Mouse (Mus musculus) liver, postnatal 0 days (tissue): ENCODE results near the gene Smarcd1. TPM values are rescaled to one million over a fixed set of nuclear protein-coding genes. Genes with fewer than 3 reads are reported as not detected.
A peak's percentile ranks its signal among the peaks of the same experiment; 100 is the strongest.
"Not testable (repeated sequence)": the region's sequence is repeated elsewhere in the genome, so short reads cannot be mapped to it uniquely, and the experiment has no call there.

Experiments used
- ATAC-seq: fragments of 200-750 bp; cut with Nextera tagmentation; 2 replicates; pipeline ENCODE4 v1.8.0; 2017; ENCODE audit warnings: mild to moderate bottlenecking, moderate library complexity
- DNase-seq: peaks from one replicate; pipeline ENCODE4 v3.0.0-alpha.2; 2016
- H3K27ac ChIP-seq: fragments of 300-500 bp; sonication (generic); 2 replicates; pipeline ENCODE4 v1.5.1; 2014; ENCODE audit warnings: antibody characterized with exemption, moderate library complexity, mild to moderate bottlenecking, low read depth
- H3K27me3 ChIP-seq: fragments of 300-500 bp; sonication (generic); 2 replicates; pipeline ENCODE4 v1.6.1; 2014; ENCODE audit warnings: low read length, control low read depth, mixed read lengths; ENCODE audit not compliant: insufficient read depth
- H3K36me3 ChIP-seq: fragments of 300-500 bp; sonication (generic); replicated peaks from 2 replicates; pipeline ENCODE4 v1.6.1; 2014; ENCODE audit warnings: mild to moderate bottlenecking, control low read depth, low read length, moderate library complexity, mixed read lengths; ENCODE audit not compliant: insufficient read depth
- H3K4me1 ChIP-seq: fragments of 300-500 bp; sonication (generic); 2 replicates; pipeline ENCODE4 v1.6.1; 2014; ENCODE audit warnings: antibody characterized with exemption, mild to moderate bottlenecking, control low read depth; ENCODE audit not compliant: insufficient read depth
- H3K4me2 ChIP-seq: fragments of 300-500 bp; sonication (generic); 2 replicates; pipeline ENCODE4 v1.6.1; 2014; ENCODE audit warnings: low read depth, mild to moderate bottlenecking, low read length, moderate library complexity, mixed read lengths
- H3K4me3 ChIP-seq: fragments of 300-500 bp; sonication (generic); 2 replicates; pipeline ENCODE4 v1.5.1; 2014; ENCODE audit warnings: low read depth, low read length
- H3K9ac ChIP-seq: fragments of 300-500 bp; sonication (generic); replicated peaks from 2 replicates; pipeline ENCODE4 v1.6.1; 2014; ENCODE audit warnings: mild to moderate bottlenecking, moderate library complexity
- H3K9me3 ChIP-seq: fragments of 300-500 bp; sonication (generic); 2 replicates; pipeline ENCODE4 v1.6.1; 2016; ENCODE audit warnings: mild to moderate bottlenecking, control low read depth, low read length, mixed read lengths
- CTCF ChIP-seq: sonication (generic); IDR thresholded peaks from 2 replicates; pipeline ENCODE4 v1.5.1; 2016; ENCODE audit warnings: antibody characterized with exemption, low read depth
- EP300 ChIP-seq: IDR thresholded peaks from 2 replicates; pipeline ENCODE4 v1.6.1; 2016; ENCODE audit warnings: antibody characterized with exemption, low read depth, mild to moderate bottlenecking
- WGBS: fragments of 180-500 bp; shearing (Covaris S2); extraction: QIAGEN DNeasy Blood & Tissue Kit; methylation state at CpG from one replicate; pipeline ENCODE4 v1.1.7; 2014; ENCODE audit not compliant: insufficient replicate concordance; 5-methylcytosine and 5-hydroxymethylcytosine counted together
- polyA plus RNA-seq: library from polyadenylated mRNA; unstranded; fragments of >200 nt; fragmentation: Nextera tagmentation; extraction: Ambion mirVana; gene quantifications from 2 replicates; pipeline ENCODE4 v1.2.1, GENCODE M21; 2015

Smarcd1 gene
- polyA plus RNA-seq, 1 experiment from 2014 or later = 5.3 TPM

DNA sequence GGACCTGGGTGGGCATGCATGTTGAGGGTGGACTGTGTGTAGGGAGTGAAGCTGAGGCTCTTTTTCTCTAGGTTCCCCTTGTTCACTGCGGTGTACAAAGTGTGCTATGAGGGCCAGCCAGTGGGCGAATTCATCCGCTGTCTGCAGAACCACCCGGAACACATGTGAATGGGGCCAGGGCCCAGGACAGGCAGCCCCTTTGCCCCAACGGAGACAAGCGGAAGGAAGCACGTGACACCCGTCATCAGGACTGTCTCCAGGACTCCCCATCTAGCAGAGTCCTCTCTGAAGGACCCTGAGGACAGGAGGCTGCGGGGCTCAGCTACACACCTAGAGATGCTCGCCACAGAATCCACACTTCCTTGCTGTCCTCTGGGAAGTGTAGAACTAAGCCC is 21.2 kb downstream of the Smarcd1 start:
- ATAC-seq (no peak), DNase-seq (peak; percentile 31)
- H3K27ac ChIP-seq = peak overlapping the region; percentile 91
- peak overlapping the region; percentile 90 for H3K4me2 ChIP-seq
- H3K27me3 ChIP-seq = no peaks in the 10 kb centered on the region
- H3K36me3 ChIP-seq = peaks cover 10% of the 10 kb centered on the region
- no peak overlapping the region; the same call in 1 of the 2 replicates for H3K9ac ChIP-seq
- TF ChIP-seq EP300 = no peak
- TF ChIP-seq CTCF = no peak
- peaks cover 21% of the 10 kb centered on the region for H3K4me1 ChIP-seq
- WGBS = 42% methylated on average over 10 of the region's 10 CpGs
- H3K4me3 ChIP-seq = no peak overlapping the region
- H3K9me3 ChIP-seq = no peaks in the 10 kb centered on the region

DNA sequence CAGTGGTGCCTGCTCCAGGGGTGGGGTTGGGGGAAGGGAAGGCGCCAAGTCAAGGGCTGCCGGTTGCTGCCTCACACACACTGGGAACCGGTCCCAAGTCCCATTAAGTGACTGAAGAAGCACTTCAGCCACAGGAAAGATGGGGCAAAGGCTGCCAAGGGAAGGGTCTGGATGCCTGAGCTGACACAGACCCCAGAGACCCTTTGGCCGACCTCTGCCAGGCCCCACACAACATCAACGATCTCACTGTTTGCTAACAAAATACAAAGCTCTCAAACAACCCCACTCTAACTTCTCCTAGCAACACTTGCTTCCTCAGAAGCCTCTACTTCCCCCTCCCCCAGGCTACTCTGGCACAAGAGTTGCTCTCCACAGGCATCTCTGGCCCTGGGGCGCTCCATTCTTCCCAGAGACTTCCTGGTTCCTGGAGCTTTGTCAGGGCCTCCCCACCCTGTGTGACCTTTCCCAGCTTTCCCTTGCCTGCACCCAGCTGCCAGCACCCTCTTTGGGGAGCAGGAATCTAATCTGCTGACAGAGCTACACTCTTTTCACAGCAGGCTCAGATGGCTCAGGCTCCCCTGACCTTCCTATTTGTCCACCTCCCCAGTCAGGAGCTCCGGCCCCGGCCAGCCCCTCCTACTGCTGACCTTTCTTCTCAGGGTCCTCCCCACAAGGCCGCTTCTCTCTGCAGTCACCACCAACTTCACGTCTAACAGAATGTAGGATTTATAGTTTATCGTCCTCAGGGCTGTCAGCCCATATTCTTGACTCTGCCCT is 21.8 kb downstream of the Smarcd1 start:
- Histone ChIP-seq H3K27me3 (no peaks in the 10 kb centered on the region), H3K4me3 (no peak overlapping the region), H3K4me2 (peak overlapping the region; percentile 90), H3K4me1 (peaks cover 21% of the 10 kb centered on the region), H3K36me3 (peaks cover 14% of the 10 kb centered on the region), H3K9ac (peak overlapping the region; percentile 42; the same call in 1 of the 2 replicates), H3K27ac (peak overlapping the region; percentile 91), H3K9me3 (no peaks in the 10 kb centered on the region)
- peak; percentile 52 for DNase-seq
- TF ChIP-seq EP300 (no peak), CTCF (no peak)
- no peak for ATAC-seq
- 19% methylated on average over 11 of the region's 11 CpGs for WGBS

DNA sequence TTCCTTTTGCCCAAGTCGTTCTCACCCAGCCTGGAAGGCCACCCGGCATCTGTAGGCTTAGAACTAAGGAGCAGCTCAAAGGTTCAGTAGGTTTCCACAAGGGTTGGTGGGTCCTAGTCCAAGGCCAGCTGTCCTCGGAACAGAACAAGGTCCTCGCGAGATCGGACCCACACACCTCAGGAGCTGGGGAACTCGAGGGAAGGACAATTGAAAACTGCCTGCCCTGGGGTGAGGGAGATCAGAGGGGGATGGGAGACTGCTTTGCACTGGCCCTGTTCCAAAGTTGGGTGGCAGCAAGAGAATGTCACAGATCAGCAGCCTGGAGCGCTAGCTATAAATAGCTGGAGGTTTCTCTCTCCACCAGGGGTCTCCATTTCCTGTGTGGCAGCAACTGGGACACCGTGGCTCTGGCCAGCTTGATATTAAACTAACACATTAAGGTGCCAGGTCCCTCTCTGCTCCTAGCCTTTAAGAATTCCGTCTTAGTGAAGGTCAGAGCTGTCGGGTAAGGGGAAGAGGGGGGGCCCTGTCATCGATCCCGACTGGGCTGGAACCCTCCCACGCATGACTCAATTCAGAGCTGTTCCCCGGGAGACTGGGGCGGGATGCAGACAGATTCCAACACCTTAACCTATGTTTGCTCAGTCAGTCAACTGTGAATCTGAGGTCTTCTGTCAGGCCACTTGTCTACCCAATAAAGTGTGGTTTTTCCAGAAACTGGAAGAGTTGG is 22.5 kb downstream of the Smarcd1 start:
- DNase-seq = peak; percentile 80
- Histone ChIP-seq H3K4me1 (peaks cover 21% of the 10 kb centered on the region), H3K27ac (peak overlapping the region; percentile 91), H3K36me3 (peaks cover 18% of the 10 kb centered on the region), H3K4me2 (peak overlapping the region; percentile 90), H3K9ac (peak overlapping the region; percentile 42), H3K4me3 (peak overlapping the region; percentile 87), H3K27me3 (no peaks in the 10 kb centered on the region), H3K9me3 (0 out of 2 replicates have a peak, but pooled peaks cover 3% of the 10 kb centered on the region)
- WGBS = 9% methylated on average over 16 of the region's 16 CpGs
- TF ChIP-seq CTCF = peak; percentile 72
- 0 out of 2 replicates have a peak, but pooled peaks have one; percentile 17 for TF ChIP-seq EP300
- peak; percentile 32 for ATAC-seq

DNA sequence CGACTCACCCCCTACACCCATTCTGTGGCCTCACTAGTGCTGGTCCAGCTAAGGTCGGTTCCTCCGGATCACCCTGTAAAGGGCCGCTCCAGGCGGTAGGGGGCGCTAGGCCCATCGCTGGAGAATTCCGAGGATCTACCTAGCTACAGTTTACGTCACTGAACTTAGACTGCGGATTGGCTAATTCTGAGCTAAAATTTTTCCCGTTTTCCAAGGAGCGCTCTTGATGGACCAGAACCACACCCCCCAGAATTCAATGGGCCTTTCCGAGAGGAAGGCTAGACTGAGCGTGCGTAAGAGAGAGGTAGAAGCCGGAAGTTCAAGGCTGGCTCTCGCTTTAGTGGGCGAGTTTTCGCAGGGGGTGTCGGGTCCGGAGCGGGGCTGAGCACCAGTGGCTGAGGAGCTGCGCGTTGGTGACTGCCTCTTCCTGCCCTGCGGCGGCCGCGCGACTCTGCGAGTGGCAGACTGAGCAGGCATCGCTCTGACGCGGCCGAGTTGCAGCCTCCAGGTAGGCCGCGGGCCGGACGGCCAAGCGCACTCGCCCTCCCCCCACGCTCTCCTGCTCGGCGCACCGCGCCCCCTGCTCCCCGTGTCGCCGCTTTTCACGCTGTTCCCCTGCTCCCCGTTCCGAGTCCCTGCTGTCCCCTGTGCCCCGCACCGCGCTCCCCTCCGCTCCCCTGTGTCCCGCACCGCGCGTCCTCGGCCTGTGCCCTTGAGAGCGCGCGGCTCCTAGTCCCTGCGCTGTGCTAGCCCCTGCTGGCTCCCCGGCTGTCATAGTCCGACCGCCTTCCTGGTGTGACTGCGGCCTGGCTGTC is 23.6 kb downstream of the Smarcd1 start, which contains the start of gene Cox14:
Gene Cox14, plus strand, starts transcription at position 278 of the 815 bp plus-strand sequence.
- 2% methylated on average over 53 of the region's 68 CpGs for WGBS
- peak within 1 kb of the TSS; percentile 93 for H3K9ac ChIP-seq
- H3K4me3 ChIP-seq = peak within 1 kb of the TSS; percentile 87
- no peaks in the 10 kb centered on the region for H3K27me3 ChIP-seq
- peaks cover 21% of the 10 kb centered on the region for H3K4me1 ChIP-seq
- ATAC-seq = peak; percentile 89
- peaks cover 18% of the 10 kb centered on the region for H3K36me3 ChIP-seq
- DNase-seq = peak; percentile 94
- 0 out of 2 replicates have a peak, but pooled peaks cover 3% of the 10 kb centered on the region for H3K9me3 ChIP-seq
- H3K27ac ChIP-seq = peak within 1 kb of the TSS; percentile 93
- no peak for TF ChIP-seq EP300
- peak; percentile 99 for TF ChIP-seq CTCF
- peak within 1 kb of the TSS; percentile 90 for H3K4me2 ChIP-seq

DNA sequence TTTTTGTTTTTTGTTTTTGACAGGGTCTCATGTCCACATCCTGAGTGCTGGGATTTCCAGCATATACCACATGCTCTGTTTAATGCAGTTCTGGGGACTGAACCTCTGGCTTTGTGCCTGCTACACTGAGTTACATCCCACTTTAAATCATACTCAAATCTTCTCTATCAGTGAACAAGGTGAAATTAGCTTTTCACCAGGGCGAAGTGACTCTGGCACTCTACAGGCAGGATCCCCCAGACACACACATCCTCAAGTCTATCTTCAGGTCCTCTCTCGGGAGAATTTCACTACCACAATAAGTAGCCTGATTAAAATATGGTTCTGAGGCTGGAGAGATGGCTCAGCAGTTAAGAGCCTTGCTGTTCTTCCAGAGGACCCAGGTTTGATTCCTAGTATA is 24.6 kb downstream of the Smarcd1 start:
- no peak for ATAC-seq
- Histone ChIP-seq H3K36me3 (peaks cover 18% of the 10 kb centered on the region), H3K27me3 (no peaks in the 10 kb centered on the region), H3K27ac (peak overlapping the region; percentile 93; the same call in 1 of the 2 replicates), H3K9me3 (0 out of 2 replicates have a peak, but pooled peaks cover 3% of the 10 kb centered on the region), H3K4me3 (peak overlapping the region; percentile 87), H3K4me1 (peaks cover 21% of the 10 kb centered on the region), H3K9ac (peak overlapping the region; percentile 93), H3K4me2 (peak overlapping the region; percentile 90)
- TF ChIP-seq EP300 (no peak), CTCF (no peak)
- whole genome bisulfite sequencing = 68% methylated on average over 2 of the region's 2 CpGs
- no peak for DNase-seq

DNA sequence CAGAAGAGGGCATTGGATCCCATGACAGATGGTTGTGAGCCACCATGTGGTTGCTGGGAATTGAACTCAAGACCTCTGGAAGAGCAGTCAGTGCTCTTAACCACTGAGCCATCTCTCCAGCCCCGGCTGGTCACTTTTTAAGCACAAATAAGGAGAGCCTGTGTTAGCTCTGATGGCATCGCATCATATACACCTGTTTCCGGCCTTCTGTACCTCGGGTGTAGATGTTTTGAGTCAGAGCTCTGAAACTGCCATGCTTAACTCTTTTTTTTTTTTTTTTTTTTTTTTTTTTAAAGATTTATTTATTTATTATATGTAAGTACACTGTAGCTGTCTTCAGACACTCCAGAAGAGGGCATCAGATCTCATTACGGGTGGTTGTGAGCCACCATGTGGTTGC is 25.1 kb downstream of the Smarcd1 start:
- not testable (repeated sequence) for DNase-seq, ATAC-seq, H3K4me3 ChIP-seq

More for the DNA sequence above, 25.1 kb downstream of the Smarcd1 start:
- not testable (repeated sequence) for H3K27me3 ChIP-seq, H3K27ac ChIP-seq, H3K9me3 ChIP-seq, H3K9ac ChIP-seq
- Histone ChIP-seq H3K4me1 (peaks cover 21% of the 10 kb centered on the region), H3K4me2 (peak overlapping the region; percentile 90; the same call in 1 of the 2 replicates), H3K36me3 (peaks cover 18% of the 10 kb centered on the region)
- WGBS = 85% methylated on average over 4 of the region's 5 CpGs
